Mouse (Mus musculus) hindbrain, embryonic 12.5 days (tissue): ENCODE measurements around the gene Ppp1r14c. TPM values are rescaled to one million over a fixed set of nuclear protein-coding genes. Genes with fewer than 3 reads are reported as not detected.

Experiments
- ATAC-seq: fragments of 200-750 bp; cut with Nextera tagmentation; 2 replicates; pipeline ENCODE4 v1.8.0; 2017; ENCODE audit warnings: moderate TSS enrichment; ENCODE audit not compliant: low FRiP score
- H3K27ac ChIP-seq: fragments of 300-500 bp; sonication (generic); 2 replicates; pipeline ENCODE4 v1.5.1; 2016; ENCODE audit warnings: mild to moderate bottlenecking
- H3K27me3 ChIP-seq: fragments of 300-500 bp; sonication (generic); 2 replicates; pipeline ENCODE4 v1.6.1; 2016; ENCODE audit warnings: mild to moderate bottlenecking
- H3K36me3 ChIP-seq: fragments of 300-500 bp; sonication (generic); 2 replicates; pipeline ENCODE4 v1.6.1; 2016; ENCODE audit warnings: mild to moderate bottlenecking
- H3K4me1 ChIP-seq: fragments of 300-500 bp; sonication (generic); 2 replicates; pipeline ENCODE4 v1.6.1; 2016
- H3K4me2 ChIP-seq: fragments of 300-500 bp; sonication (generic); replicated peaks from 2 replicates; pipeline ENCODE4 v1.6.1; 2016; ENCODE audit warnings: mild to moderate bottlenecking
- H3K4me3 ChIP-seq: fragments of 300-500 bp; sonication (generic); 2 replicates; pipeline ENCODE4 v1.5.1; 2016; ENCODE audit warnings: mild to moderate bottlenecking
- H3K9ac ChIP-seq: fragments of 300-500 bp; sonication (generic); 2 replicates; pipeline ENCODE4 v1.6.1; 2016; ENCODE audit warnings: mild to moderate bottlenecking, moderate library complexity
- H3K9me3 ChIP-seq: fragments of 300-500 bp; sonication (generic); replicated peaks from 2 replicates; pipeline ENCODE4 v1.6.1; 2016; ENCODE audit warnings: mild to moderate bottlenecking
- WGBS: fragments of 180-500 bp; shearing (Covaris S2); methylation state at CpG from one replicate; pipeline ENCODE4 v1.1.7; 2016; 5-methylcytosine and 5-hydroxymethylcytosine counted together
- polyA plus RNA-seq: library from polyadenylated mRNA; unstranded; fragments of >200 nt; fragmentation: Nextera tagmentation; extraction: Ambion mirVana; gene quantifications from 2 replicates; pipeline ENCODE4 v1.2.1, GENCODE M21; 2016

Ppp1r14c gene
- polyA plus RNA-seq, 1 experiment from 2014 or later, result 20.0 TPM

DNA sequence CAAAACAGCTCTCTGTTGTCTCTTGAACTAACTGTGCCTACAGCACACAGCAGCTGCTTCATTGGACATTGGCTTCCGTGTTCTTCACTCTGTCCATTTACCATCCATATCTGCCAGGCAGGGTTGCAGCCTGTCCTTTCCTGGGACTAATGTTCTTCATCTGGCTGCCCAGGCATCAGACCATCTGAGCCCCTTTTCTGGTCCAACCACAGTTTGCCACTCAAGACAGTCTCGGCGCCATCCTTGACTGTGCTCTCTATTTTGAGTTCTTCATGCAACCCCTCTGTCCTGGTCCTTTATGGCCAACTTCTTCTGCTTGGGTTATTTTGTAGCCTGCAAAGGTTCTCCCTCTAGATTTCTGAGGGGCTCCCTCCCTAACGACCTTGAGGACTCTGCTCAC, 38.5 kb downstream of the Ppp1r14c start:
- peaks cover 4% of the 10 kb centered on the region; the same call in 1 of the 2 replicates for H3K4me1 ChIP-seq
- no peak overlapping the region for H3K4me2 ChIP-seq
- H3K9me3 ChIP-seq, result 0 out of 2 replicates have a peak, but pooled peaks cover 3% of the 10 kb centered on the region
- no peak for ATAC-seq
- WGBS, result 92% methylated on average over 4 of the region's 4 CpGs
- no peak overlapping the region for H3K9ac ChIP-seq
- no peaks in the 10 kb centered on the region for H3K27me3 ChIP-seq
- H3K36me3 ChIP-seq, result no peaks in the 10 kb centered on the region
- no peak overlapping the region for H3K4me3 ChIP-seq
- H3K27ac ChIP-seq, result no peak overlapping the region

DNA sequence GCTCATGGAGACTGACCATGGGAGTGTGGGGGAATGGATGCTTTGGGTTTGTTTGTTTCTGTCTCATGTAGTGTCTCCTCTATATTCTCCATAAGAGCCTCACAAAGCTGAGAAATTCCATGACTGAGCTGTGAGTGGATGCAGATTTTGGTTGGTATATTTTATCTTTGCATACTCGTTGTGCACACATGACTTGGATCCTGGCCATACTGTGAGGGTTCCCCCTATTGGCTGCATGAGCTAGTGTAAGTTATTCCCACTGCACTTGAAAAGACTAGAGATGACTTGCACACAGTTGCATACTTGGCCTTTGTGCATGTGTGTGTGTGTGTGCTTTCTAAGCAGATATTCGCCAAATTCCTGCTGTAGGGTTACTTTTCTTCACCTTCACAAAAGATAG, 40.4 kb downstream of the Ppp1r14c start:
- no peak for ATAC-seq
- no peak overlapping the region for H3K4me3 ChIP-seq
- no peak overlapping the region for H3K9ac ChIP-seq
- H3K36me3 ChIP-seq, result no peaks in the 10 kb centered on the region
- no peak overlapping the region for H3K27ac ChIP-seq
- H3K4me2 ChIP-seq, result no peak overlapping the region
- no peaks in the 10 kb centered on the region for H3K9me3 ChIP-seq
- H3K27me3 ChIP-seq, result no peaks in the 10 kb centered on the region
- H3K4me1 ChIP-seq, result peaks cover 4% of the 10 kb centered on the region; the same call in 1 of the 2 replicates
- WGBS, result 85% methylated on average over 2 of the region's 2 CpGs

DNA sequence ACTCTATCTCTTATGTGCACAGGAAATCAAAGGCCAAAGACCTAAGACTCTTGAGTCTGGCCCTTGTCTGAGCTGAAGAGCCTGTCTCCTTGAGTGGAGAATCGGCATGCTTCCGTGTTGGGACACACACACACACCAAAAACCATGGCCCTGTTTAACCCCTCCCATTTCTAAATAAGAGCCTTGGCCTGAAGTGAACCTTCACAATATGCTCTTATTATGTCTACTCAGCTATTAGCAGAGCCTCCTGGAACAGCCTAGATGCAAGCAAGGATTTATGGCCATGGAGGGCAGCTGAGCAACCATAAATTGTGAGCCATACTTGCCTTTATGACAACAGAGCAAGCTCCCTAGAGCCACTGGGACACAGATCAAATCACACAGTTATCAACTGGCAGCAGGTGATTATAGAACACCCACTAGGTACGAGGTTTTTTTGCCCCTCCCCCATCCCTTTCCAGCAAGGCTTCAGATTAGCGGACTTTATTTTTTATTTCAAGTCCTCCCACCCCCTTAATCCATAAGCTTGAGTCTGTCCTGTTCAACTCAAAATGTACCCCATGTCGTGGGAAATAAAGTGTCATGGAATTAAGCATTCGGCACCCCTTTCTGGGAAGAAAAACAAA, 42.3 kb downstream of the Ppp1r14c start:
- 80% methylated on average over 6 of the region's 6 CpGs for WGBS

DNA sequence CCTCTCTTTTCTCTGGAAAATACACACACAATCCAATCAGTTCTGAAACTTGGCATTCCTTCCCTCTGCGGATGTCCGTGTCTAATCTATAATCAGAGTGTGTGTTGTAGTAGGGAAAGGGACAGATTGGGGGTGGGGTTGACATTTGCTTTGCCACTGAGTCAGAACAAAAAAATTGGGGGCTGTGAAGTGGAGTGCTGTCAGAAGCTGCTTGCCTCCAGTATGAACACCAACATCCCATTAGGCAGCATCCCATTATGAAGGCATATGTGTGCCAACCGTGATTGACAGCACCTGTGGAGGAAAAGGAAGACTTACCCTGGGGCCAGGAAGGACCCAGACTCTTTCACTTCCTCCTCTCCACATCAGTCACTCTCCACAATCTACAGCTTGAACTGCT, 42.8 kb downstream of the Ppp1r14c start:
- H3K9me3 ChIP-seq, result no peaks in the 10 kb centered on the region
- no peak overlapping the region for H3K9ac ChIP-seq
- peaks cover 4% of the 10 kb centered on the region; the same call in 1 of the 2 replicates for H3K4me1 ChIP-seq
- peak; percentile 61 for ATAC-seq
- WGBS, result 62% methylated on average over 3 of the region's 3 CpGs
- H3K36me3 ChIP-seq, result no peaks in the 10 kb centered on the region
- H3K4me2 ChIP-seq, result no peak overlapping the region
- H3K4me3 ChIP-seq, result no peak overlapping the region
- no peaks in the 10 kb centered on the region for H3K27me3 ChIP-seq
- H3K27ac ChIP-seq, result no peak overlapping the region

More for the DNA sequence above, 42.3 kb downstream of the Ppp1r14c start:
- Histone ChIP-seq H3K4me2 (no peak overlapping the region), H3K9me3 (no peaks in the 10 kb centered on the region), H3K9ac (no peak overlapping the region), H3K27ac (no peak overlapping the region), H3K36me3 (no peaks in the 10 kb centered on the region), H3K4me1 (peaks cover 4% of the 10 kb centered on the region; the same call in 1 of the 2 replicates), H3K4me3 (no peak overlapping the region), H3K27me3 (no peaks in the 10 kb centered on the region)
- ATAC-seq, result peak; percentile 26

DNA sequence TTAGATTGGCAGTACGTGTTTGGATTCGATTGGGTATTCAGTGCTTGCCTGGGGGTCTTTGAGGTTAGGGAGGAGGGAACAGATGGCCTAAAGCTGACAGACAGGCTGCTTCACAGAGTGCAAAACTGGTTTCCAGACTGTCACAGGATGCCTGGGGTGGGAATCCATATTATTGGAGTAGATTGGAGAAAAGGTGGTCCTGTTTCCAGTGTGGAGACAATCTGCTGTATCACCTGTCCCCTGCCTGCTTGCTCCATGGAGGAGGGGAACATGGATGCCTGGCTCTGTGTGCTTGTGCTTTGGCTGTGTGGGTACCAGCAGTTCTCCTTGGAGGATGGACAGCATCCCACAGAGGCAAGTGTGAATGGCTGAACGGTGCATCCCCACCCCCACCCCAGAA, 45.4 kb downstream of the Ppp1r14c start:
- ATAC-seq, result no peak
- H3K9ac ChIP-seq, result no peak overlapping the region
- no peak overlapping the region for H3K27ac ChIP-seq
- peaks cover 4% of the 10 kb centered on the region; the same call in 1 of the 2 replicates for H3K4me1 ChIP-seq
- no peaks in the 10 kb centered on the region for H3K9me3 ChIP-seq
- H3K4me3 ChIP-seq, result no peak overlapping the region
- H3K4me2 ChIP-seq, result no peak overlapping the region
- H3K27me3 ChIP-seq, result no peaks in the 10 kb centered on the region
- WGBS, result 50% methylated on average over 3 of the region's 3 CpGs
- H3K36me3 ChIP-seq, result no peaks in the 10 kb centered on the region

DNA sequence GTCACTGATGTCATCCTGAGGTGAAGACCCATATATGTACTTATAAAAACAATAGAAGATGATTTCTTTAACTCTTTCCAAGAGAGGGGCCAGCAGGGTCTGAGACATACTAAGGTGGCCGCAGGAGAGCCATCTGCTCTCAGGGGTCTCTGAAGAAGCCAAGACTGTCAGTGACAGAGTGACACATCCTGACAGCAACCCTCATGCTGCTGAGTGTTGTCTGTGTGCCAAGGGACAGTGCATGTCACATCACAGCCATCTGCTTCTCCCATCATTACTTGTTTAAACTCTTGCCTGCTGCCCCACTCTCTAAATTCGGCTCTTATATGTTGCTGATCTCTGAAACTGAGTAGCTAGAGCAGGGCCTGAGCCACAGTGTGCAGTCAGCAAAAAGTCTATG, 45.8 kb downstream of the Ppp1r14c start:
- ATAC-seq, result no peak
- Histone ChIP-seq H3K36me3 (no peaks in the 10 kb centered on the region), H3K4me1 (peaks cover 4% of the 10 kb centered on the region; the same call in 1 of the 2 replicates), H3K4me2 (no peak overlapping the region), H3K9ac (no peak overlapping the region), H3K9me3 (no peaks in the 10 kb centered on the region), H3K27me3 (no peaks in the 10 kb centered on the region), H3K4me3 (no peak overlapping the region), H3K27ac (no peak overlapping the region)
- WGBS, result 79% methylated on average over 2 of the region's 2 CpGs

DNA sequence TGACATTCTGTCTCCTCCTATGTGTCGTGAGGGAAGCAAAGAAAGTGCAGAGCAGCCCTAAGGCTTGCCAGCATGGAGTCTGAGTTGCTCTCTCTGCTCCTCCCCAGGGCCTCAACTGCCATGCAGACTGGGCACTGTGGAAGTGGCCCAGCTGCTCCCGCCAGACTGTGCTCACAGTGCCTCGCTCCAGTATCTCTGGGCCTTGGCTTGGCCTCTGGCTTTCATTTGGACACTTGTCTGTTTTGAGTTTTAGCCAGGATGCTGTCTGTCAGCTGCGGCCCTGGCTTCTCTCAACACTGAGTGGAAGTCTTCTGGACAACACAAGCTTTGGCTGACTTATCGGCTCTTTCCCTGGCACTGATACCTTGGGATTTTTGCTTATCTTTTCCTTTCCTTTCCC, 49.0 kb downstream of the Ppp1r14c start:
- no peaks in the 10 kb centered on the region for H3K36me3 ChIP-seq
- H3K9ac ChIP-seq, result no peak overlapping the region
- H3K4me3 ChIP-seq, result no peak overlapping the region
- H3K27ac ChIP-seq, result no peak overlapping the region
- H3K4me1 ChIP-seq, result no peaks in the 10 kb centered on the region
- ATAC-seq, result 0 out of 2 replicates have a peak, but pooled peaks have one; percentile 48
- H3K9me3 ChIP-seq, result no peaks in the 10 kb centered on the region
- no peaks in the 10 kb centered on the region for H3K27me3 ChIP-seq
- 63% methylated on average over 5 of the region's 5 CpGs for WGBS
- H3K4me2 ChIP-seq, result no peak overlapping the region

DNA sequence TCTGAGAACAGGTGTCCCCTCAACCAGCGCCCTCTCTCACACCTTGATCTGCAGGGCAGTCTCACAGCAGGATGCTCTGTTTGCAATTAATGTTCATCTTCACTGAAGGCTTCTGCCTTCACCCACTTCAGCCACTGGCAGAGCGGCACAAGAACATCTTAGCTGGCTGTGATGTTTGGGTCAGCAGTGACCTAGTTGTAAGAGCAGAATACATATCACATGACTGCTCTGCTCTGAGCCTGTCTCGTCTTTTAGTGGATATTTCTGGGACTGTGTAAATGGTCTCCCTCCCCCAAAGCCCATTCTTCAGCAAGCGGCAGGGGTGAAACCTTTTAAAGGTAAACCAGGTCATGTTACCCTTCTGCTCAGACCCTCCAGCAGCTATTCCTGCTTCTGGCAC, 50.7 kb downstream of the Ppp1r14c start:
- H3K36me3 ChIP-seq, result no peaks in the 10 kb centered on the region
- no peaks in the 10 kb centered on the region for H3K4me1 ChIP-seq
- no peak overlapping the region for H3K9ac ChIP-seq
- 68% methylated on average over 4 of the region's 4 CpGs for WGBS
- no peak overlapping the region for H3K27ac ChIP-seq
- H3K27me3 ChIP-seq, result no peaks in the 10 kb centered on the region
- no peaks in the 10 kb centered on the region for H3K9me3 ChIP-seq
- ATAC-seq, result no peak
- no peak overlapping the region for H3K4me3 ChIP-seq
- H3K4me2 ChIP-seq, result no peak overlapping the region

DNA sequence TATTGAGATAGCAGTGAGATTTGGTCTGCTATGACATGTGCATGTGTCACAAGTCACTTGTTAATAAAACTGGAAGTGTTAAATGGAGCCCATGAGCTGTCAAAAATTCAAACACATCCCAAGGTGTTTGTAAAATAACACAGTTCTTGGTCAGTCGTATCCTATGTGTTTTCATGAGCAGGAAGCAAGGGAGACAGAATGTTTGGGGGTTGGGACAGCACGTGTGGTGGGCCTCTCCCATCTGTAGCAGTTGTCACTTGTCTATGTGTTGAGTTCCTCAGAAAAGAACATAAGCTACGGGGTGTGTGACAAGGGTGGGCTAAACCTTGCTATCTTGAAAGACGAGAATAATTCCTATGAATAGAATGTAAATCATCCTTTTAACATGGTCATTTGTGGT, 51.6 kb downstream of the Ppp1r14c start:
- no peak for ATAC-seq
- H3K4me2 ChIP-seq, result no peak overlapping the region
- no peak overlapping the region for H3K4me3 ChIP-seq
- no peak overlapping the region for H3K27ac ChIP-seq
- H3K27me3 ChIP-seq, result no peaks in the 10 kb centered on the region
- H3K9ac ChIP-seq, result no peak overlapping the region
- H3K36me3 ChIP-seq, result no peaks in the 10 kb centered on the region
- H3K9me3 ChIP-seq, result no peaks in the 10 kb centered on the region
- no peaks in the 10 kb centered on the region for H3K4me1 ChIP-seq
- WGBS, result 77% methylated on average over 4 of the region's 4 CpGs

DNA sequence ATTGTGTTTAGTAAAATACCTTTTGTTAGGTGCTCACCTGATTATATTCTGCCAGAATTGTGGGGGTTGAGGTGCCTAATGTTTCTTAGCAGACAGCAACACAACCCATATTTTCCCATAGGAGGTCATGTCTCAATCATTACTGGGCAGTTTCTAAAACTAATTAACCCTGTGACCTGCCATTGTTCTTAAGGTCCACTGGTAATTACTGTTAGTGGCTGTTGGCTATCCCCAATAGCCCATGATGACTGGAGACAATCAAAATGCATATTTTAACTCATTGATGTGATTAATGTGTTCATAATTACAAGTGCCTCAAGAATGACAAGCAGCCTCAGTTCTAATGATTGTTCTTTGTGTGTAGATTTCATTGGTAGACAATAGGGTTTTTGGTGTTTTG, 58.2 kb downstream of the Ppp1r14c start:
- Histone ChIP-seq H3K4me1 (no peaks in the 10 kb centered on the region), H3K27me3 (no peaks in the 10 kb centered on the region), H3K27ac (no peak overlapping the region), H3K4me2 (no peak overlapping the region), H3K9me3 (no peaks in the 10 kb centered on the region), H3K9ac (no peak overlapping the region), H3K36me3 (no peaks in the 10 kb centered on the region), H3K4me3 (no peak overlapping the region)
- no peak for ATAC-seq

DNA sequence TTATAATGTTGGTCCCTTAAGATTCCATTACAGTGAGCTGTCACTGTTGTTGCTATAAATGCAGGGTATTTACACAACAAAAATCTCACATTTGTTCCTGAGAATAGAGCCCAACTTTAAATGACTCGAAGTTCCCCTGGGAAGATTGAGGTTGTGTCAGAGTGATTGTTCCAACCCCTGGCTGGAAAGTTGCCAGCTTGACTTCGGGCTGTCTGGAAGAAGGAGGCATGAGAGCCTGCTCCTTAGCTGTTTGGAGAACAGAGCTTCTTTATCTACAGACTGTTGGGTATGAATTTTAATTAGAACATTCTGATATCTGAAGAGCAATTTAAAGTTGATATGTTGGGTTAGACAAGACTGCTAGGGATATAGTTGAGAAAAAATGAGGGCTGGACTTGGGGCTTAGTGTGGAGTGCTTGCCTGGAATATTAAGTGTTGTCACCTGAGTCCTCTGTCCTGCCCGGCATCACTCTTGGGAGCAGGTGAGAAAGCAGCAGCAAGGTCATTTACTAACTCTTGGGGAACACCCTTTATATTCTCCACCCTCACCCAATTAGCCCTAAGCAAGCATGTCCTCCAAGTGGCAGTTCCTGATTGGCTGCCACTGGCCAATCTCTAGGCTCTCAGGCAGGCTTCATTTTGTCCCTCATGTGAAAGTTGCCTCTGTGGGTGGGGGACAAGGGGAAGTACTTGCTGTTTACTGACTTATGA, 62.0 kb downstream of the Ppp1r14c start:
- Histone ChIP-seq H3K4me3 (no peak overlapping the region), H3K4me1 (no peaks in the 10 kb centered on the region), H3K36me3 (no peaks in the 10 kb centered on the region), H3K4me2 (no peak overlapping the region), H3K9me3 (no peaks in the 10 kb centered on the region), H3K27ac (no peak overlapping the region), H3K9ac (no peak overlapping the region), H3K27me3 (no peaks in the 10 kb centered on the region)
- ATAC-seq, result peak; percentile 59
- 55% methylated on average over 3 of the region's 3 CpGs for WGBS

DNA sequence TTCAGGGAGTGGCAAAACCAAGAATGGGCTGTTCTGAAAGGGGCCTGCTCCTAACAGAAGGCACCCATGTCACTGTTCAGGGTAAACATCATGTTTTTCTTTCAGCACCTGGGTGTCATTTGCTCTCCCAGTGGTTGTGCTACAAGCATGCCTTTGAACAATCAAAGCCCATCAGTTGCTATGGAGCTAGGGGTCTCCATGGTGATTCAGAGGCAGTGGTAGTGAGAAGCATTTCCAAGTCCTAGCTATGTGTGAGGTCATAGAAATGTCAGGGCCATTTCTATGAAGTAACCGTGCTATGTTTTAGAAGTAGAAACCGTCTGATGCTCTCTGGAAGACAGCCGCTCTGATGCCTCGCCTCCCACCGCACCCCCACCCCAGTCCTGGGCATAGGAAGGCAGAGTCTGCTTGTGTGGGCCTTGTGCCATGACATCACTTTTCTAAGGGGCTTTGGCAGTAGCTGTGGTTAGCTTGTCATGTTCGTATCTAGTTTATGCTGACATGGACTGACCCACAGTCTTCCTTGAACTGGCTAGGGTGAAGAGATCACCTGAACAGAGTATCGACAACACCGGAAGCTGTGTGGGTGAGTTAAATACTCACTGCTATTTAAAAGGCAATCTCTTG, 69.1 kb downstream of the Ppp1r14c start:
- Histone ChIP-seq H3K27ac (no peak overlapping the region), H3K9me3 (0 out of 2 replicates have a peak, but pooled peaks cover 5% of the 10 kb centered on the region), H3K36me3 (no peaks in the 10 kb centered on the region), H3K4me1 (no peaks in the 10 kb centered on the region), H3K4me2 (no peak overlapping the region), H3K27me3 (no peaks in the 10 kb centered on the region), H3K4me3 (no peak overlapping the region), H3K9ac (no peak overlapping the region)
- 77% methylated on average over 8 of the region's 8 CpGs for WGBS
- ATAC-seq, result peak; percentile 48; the same call in 1 of the 2 replicates
